Mouse (Mus musculus) layer of hippocampus, adult 18-20 months (tissue): ENCODE measurements around the gene Gm9745. TPM values are rescaled to one million over a fixed set of nuclear protein-coding genes. Genes with fewer than 3 reads are reported as not detected.
"Not testable (repeated sequence)": the region's sequence is repeated elsewhere in the genome, so short reads cannot be mapped to it uniquely, and the experiment has no call there.

Experiments used
- DNase-seq, 2 experiments: peaks; one replicate each; pipeline ENCODE4 v3.0.0; 2022; ENCODE audit warnings: low spot score in 2 of 2
- microRNA-seq, 2 experiments: library from miRNA; unstranded; fragments of <30 nt; microRNA quantifications; one replicate each; pipeline ENCODE4 v1.2.0; 2021
- total RNA-seq, 2 experiments: library from RNA; stranded (reverse); gene quantifications; 2 replicates each; pipeline ENCODE4 v1.2.3; 2021

The Gm9745 gene
- total RNA-seq, 2 experiments from 2014 or later = not detected

DNA sequence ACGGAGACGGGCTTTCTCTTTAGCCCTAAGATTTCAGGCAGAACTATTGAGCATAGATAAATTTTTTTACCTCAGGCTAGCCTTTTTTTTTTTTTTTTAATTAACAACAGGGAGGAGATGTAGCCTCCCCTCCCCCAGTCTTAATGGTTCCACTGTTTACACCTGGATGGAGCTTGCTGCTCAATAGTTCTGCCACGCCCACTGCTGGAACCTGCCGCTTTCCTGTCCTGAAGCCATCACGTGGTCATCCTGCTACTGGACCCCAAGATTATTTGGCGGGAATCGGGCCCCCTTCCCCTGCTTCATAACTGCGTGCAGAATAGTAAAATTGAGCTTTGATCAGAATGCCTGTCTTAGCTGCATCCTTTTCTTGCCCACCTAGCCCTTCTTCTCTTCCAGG, 34.1 kb downstream of the Gm9745 start:
- not testable (repeated sequence) for DNase-seq

DNA sequence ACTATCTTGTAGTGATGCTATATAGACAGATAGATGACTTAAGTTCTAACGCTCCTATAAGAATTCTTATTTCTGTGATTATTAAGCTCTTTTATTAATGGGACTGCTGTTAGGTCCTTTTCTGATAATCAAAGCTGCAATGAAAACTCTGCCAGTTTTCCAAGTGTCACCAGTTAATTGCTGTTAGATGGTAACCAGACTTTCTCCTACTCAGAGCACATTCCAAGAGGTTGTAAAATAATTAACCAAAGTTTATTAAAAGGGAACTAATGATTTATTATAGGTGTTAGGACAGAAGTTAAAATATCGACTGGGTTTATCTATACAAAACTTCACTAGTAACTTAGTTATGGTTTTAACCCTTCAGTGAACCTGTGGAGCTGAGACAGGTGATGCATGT, 42.0 kb downstream of the Gm9745 start:
- DNase-seq = not testable (repeated sequence)

Small RNAs within 50 kb of the gene (microRNA-seq; reads per million reads assigned to microRNA genes)
- gene Gm22750 = 0 reads per million in 2 experiments

Other genes with a start within 250 kb of the Gm9745 start
- gene Wdr37, start 76.3 kb downstream of the Gm9745 start, total RNA-seq = 100 to 1,000 TPM in 1 of 2 experiments, 10 to 100 TPM in 1; 82.3 to 100 TPM
- gene Idi1, start 62.7 kb downstream of the Gm9745 start, total RNA-seq = 10 to 100 TPM; 31.9 to 32.9 TPM
- gene Idi2, start 4.6 kb upstream of the Gm9745 start, total RNA-seq = not detected
- 10 to 100 TPM; 42.4 to 45.9 TPM for gene Gtpbp4, start 47.9 kb upstream of the Gm9745 start, total RNA-seq
- gene Larp4b, start 145.7 kb upstream of the Gm9745 start, total RNA-seq = 10 to 100 TPM; 68.0 to 70.3 TPM